Mouse (Mus musculus) brain, adult 2 months (tissue): ENCODE results near the gene Snx13.

ENCODE experiments used
- DNase-seq: peaks from one replicate; pipeline ENCODE4 v3.0.0; 2011; ENCODE audit warnings: low read depth, low spot score

The Snx13 gene

DNA sequence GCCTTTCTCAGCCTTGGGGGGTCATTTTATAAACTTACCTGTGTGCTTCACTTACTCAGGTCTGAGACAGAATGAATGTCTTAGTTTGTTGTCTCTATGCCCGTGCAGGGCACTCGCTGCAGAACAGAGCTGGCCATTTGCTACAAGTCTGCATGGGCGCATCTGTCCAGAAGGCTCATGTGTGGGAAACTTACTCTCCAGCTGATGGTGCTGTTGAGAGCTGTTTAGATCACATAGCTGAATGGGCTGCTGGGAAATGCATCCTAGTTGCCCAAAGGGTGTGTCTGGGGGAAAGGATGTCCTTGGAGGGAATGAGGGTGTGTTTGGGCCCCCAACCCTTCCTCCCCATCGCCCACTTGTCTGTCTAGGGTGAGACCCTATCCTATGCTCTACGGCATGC, 137.3 kb downstream of the Snx13 start:
- peak; percentile 31 for DNase-seq

DNA sequence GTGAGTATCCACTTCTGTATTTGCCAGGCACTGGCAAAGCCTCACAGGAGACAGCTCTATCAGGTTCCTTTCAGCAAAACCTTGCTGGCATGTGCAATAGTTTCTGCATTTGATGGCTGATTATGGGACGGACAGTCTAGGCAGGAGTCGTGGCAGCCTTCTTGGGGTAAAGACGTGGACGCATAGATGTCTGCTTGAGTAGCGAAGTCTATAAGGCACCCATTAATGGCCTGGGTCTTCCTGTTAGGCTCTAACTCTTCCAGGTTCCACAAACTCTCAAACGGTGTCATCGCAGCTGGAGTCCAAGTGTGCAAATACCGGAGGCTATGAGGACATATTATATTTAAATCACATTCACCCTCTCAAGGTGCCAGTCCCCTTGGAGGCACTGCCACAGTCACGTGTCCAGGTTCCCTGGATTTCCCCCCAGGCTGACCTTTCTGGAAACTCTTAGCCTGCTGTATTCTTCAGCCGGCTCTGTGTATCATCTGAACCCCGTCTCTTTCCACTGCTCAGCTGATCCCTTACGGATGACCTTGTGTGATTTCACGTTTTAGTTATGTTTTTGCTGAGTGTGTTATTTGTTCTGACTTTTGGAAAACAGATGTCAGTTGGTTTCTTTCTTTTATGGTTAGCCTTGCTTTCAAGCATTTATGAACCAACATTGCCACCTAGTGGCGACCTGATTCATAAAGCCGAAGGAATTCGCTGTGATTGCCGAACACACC, 144.9 kb downstream of the Snx13 start:
- DNase-seq, result peak; percentile 86

DNA sequence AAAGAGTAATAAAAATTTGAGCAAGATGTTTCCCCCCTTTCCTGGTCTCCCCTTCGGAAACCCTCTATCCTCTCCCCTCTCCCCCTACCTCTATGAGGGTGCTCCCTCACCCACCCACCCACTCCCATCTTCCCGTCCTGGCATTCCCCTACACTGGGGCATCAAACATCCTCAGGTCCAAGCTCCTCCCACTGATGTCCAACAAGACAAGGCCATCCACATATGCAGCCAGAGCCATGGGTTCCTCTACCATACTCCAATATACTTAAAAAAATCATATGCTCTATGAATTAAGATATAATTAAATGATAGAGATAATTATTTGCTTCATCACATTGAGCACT, 145.4 kb downstream of the Snx13 start:
- DNase-seq, result no peak
